Mouse (Mus musculus): ENCODE data around the gene Mlf2. TPM values are rescaled to one million over a fixed set of nuclear protein-coding genes. Genes with fewer than 3 reads are reported as not detected.

Mlf2 gene
- polyA plus RNA-seq, 1 experiment, result 186 TPM

- Histone ChIP-seq H3K27ac (ENCODE audit: insufficient read depth, low read depth, low read length) (peak overlapping the region; percentile 97), H3K4me3 (ENCODE audit: insufficient read depth, low read length) (no peak overlapping the region), H3K4me1 (ENCODE audit: control insufficient read depth, insufficient read depth, low read length) (peaks cover 80% of the 10 kb centered on the region)
- TF ChIP-seq CTCF (IDR thresholded peaks at IDR 0.05; ENCODE audit: low read depth, low read length) (no peak), POLR2A (IDR thresholded peaks at IDR 0.05; ENCODE audit: borderline replicate concordance, low read depth, low read length) (no peak)
These were observed 32.8 kb upstream of the Mlf2 start for GRCm38 (mm10) chr6:124898359-124898758.

- H3K4me1 ChIP-seq (ENCODE audit: control insufficient read depth, insufficient read depth, low read length), result peaks cover 78% of the 10 kb centered on the region
- TF ChIP-seq POLR2A (IDR thresholded peaks at IDR 0.05; ENCODE audit: borderline replicate concordance, low read depth, low read length) (no peak), CTCF (IDR thresholded peaks at IDR 0.05; ENCODE audit: low read depth, low read length) (no peak)
- H3K4me3 ChIP-seq (ENCODE audit: insufficient read depth, low read length), result no peak overlapping the region
- H3K27ac ChIP-seq (ENCODE audit: insufficient read depth, low read depth, low read length), result peak overlapping the region; percentile 97
These were observed 31.0 kb upstream of the Mlf2 start for GRCm38 (mm10) chr6:124900056-124900800.

DNA sequence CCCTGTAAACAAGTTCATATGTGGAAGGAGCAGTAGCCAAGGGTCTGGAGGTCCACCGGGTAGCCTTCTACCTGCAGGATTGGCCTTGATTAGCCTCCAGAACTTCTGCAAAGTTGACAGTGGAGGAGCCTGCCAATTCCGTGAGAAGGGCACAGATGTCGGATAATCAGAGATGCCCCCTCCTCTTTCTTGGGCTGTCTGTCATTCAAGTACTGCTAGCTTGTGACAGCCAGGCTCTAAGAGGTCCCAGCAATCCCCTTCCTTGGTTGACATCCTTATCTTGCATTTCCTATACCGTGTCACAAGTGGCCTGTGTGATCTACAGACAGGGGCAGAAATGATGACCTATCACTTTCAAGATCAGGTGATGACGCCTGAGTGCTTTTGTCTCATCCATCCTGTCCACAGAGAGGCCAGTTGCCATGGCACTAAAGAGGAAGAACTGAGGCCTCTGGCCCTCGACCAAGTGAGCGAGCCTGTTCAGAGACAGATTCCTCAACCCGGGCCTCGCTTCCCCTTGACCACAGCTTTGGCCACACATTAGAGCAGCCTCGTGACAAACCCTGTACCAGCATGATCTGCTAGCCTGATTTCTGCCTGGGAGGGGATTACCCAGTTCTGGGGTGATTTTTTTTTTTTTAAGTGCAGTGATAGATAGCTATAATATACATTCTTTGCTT is 30.2 kb upstream of the Mlf2 start:
- no peak overlapping the region for H3K4me3 ChIP-seq (ENCODE audit: insufficient read depth, low read length)
- TF ChIP-seq CTCF (IDR thresholded peaks at IDR 0.05; ENCODE audit: low read depth, low read length) (no peak), POLR2A (IDR thresholded peaks at IDR 0.05; ENCODE audit: borderline replicate concordance, low read depth, low read length) (no peak)
- peak overlapping the region; percentile 98 for H3K27ac ChIP-seq (ENCODE audit: insufficient read depth, low read depth, low read length)
- H3K4me1 ChIP-seq (ENCODE audit: control insufficient read depth, insufficient read depth, low read length), result peaks cover 73% of the 10 kb centered on the region

DNA sequence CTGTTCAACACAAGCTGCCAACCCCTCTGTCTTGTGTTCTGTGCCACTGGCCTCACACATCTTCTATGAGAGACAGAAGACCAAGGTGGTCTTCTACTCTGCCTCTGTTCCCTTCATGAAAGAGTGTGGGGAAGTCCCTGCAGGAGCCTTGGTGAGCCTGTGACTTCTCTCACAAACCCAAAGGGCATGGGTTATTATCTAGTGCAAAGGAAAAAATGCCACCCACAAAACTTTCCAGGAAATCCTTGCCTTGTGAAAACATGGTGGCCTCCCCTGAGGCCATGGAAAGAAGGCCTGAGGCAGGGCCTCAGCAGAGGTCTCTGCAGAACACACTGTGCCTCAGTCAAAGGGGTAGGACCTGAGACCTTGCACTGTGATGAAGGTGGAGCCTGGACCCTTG is 29.3 kb upstream of the Mlf2 start:
- TF ChIP-seq CTCF (IDR thresholded peaks at IDR 0.05; ENCODE audit: low read depth, low read length) (no peak), POLR2A (IDR thresholded peaks at IDR 0.05; ENCODE audit: borderline replicate concordance, low read depth, low read length) (no peak)
- H3K4me1 ChIP-seq (ENCODE audit: control insufficient read depth, insufficient read depth, low read length), result peaks cover 64% of the 10 kb centered on the region
- H3K4me3 ChIP-seq (ENCODE audit: insufficient read depth, low read length), result no peak overlapping the region
- peak overlapping the region; percentile 98 for H3K27ac ChIP-seq (ENCODE audit: insufficient read depth, low read depth, low read length)

- Histone ChIP-seq H3K4me3 (ENCODE audit: insufficient read depth, low read length) (peak overlapping the region; percentile 56), H3K4me1 (ENCODE audit: control insufficient read depth, insufficient read depth, low read length) (peaks cover 50% of the 10 kb centered on the region), H3K27ac (ENCODE audit: insufficient read depth, low read depth, low read length) (peak overlapping the region; percentile 91)
- no peak for TF ChIP-seq POLR2A (IDR thresholded peaks at IDR 0.05; ENCODE audit: borderline replicate concordance, low read depth, low read length)
- TF ChIP-seq CTCF (IDR thresholded peaks at IDR 0.05; ENCODE audit: low read depth, low read length), result peak; percentile 68; the same call in 1 of the 2 replicates
These were observed 27.5 kb upstream of the Mlf2 start for GRCm38 (mm10) chr6:124903580-124904151.

- TF ChIP-seq POLR2A (IDR thresholded peaks at IDR 0.05; ENCODE audit: borderline replicate concordance, low read depth, low read length), result no peak
- TF ChIP-seq CTCF (IDR thresholded peaks at IDR 0.05; ENCODE audit: low read depth, low read length), result no peak; the same call in 1 of the 2 replicates
- H3K4me3 ChIP-seq (ENCODE audit: insufficient read depth, low read length), result peak overlapping the region; percentile 56
- H3K27ac ChIP-seq (ENCODE audit: insufficient read depth, low read depth, low read length), result peak overlapping the region; percentile 91
- H3K4me1 ChIP-seq (ENCODE audit: control insufficient read depth, insufficient read depth, low read length), result peaks cover 43% of the 10 kb centered on the region
These were observed 26.8 kb upstream of the Mlf2 start for GRCm38 (mm10) chr6:124904161-124904981.

GRCm38 (mm10) chr6:124904991-124905860 is 26.0 kb upstream of the Mlf2 start:
- Histone ChIP-seq H3K4me1 (ENCODE audit: control insufficient read depth, insufficient read depth, low read length) (peaks cover 34% of the 10 kb centered on the region), H3K27ac (ENCODE audit: insufficient read depth, low read depth, low read length) (no peak overlapping the region)

DNA sequence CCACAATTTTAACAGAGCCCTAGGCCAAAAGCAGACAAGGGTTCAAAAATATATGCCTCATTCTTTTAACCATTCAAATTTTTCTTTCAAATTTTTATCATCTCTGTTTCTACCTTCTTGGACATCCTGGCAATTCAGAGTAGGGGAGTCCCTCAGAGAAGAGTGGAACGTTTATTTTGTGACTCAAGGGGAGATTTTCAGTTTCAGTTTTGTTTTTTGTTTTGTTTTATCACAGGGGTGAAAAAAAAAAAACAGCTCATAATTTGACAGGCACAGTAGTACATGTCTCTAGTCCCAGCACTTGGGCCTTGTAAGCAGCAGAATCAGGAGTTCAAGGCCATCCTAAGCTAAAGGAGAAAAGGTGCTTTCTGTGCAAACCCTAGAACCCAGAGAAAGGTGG is 23.4 kb upstream of the Mlf2 start:
- Histone ChIP-seq H3K4me1 (ENCODE audit: control insufficient read depth, insufficient read depth, low read length) (peaks cover 16% of the 10 kb centered on the region), H3K4me3 (ENCODE audit: insufficient read depth, low read length) (no peak overlapping the region), H3K27ac (ENCODE audit: insufficient read depth, low read depth, low read length) (no peak overlapping the region)

More at GRCm38 (mm10) chr6:124904991-124905860, 26.0 kb upstream of the Mlf2 start:
- H3K4me3 ChIP-seq (ENCODE audit: insufficient read depth, low read length), result no peak overlapping the region
- TF ChIP-seq POLR2A (IDR thresholded peaks at IDR 0.05; ENCODE audit: borderline replicate concordance, low read depth, low read length), result no peak
- TF ChIP-seq CTCF (IDR thresholded peaks at IDR 0.05; ENCODE audit: low read depth, low read length), result no peak

More for the DNA sequence above, 23.4 kb upstream of the Mlf2 start:
- TF ChIP-seq POLR2A (IDR thresholded peaks at IDR 0.05; ENCODE audit: borderline replicate concordance, low read depth, low read length) (no peak), CTCF (IDR thresholded peaks at IDR 0.05; ENCODE audit: low read depth, low read length) (no peak)

All from bone marrow macrophage, adult 2 months (primary cell).